Mouse (Mus musculus) adipocyte (in vitro differentiated cells): ENCODE results near the gene Cyp27a1.
A peak's percentile ranks its signal among the peaks of the same experiment; 100 is the strongest.

ENCODE experiments used
- DNase-seq: peaks from one replicate; pipeline ENCODE4 v3.0.0-alpha.2; 2016; ENCODE audit warnings: low spot score

Gene Cyp27a1

DNA sequence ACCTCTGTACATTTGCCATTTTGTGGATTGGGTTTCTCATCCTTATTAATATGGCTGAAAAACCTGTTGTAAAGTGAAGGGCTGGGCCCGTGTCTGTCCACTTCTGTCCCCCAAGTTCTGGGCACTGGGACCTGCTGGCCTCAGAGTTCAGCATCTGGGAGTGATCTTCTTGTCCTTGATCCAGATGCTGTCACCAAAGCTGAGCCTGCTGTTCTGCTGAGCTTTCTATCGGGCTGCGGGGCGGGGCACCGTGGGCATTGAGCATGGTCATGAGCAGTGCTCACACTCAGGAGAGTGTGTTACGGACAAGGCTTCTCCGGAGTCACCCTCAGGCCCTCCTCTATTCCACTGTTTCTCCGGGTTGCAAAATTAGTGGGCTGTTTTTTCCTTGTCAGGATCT is 4.7 kb downstream of the Cyp27a1 start:
- DNase-seq = no peak

DNA sequence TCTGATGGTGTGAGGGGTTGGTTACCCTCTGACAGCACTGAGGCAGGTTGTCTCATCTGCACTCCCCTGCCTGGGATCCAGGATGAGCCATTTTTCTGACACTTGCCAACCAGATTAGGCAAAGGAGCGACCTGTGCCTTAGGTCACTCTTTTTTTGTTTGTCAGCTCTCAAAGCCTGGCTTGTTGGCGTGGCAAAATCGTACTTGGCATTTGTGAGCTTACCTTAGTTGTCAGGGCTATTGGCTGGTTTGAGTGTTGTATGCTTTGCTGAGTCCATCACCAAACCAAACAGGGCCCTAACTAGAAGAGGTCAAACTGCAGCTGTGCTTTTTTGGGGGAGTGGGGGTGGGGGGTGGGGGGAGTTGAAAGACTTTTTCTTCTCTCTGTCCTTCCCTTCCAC is 5.9 kb downstream of the Cyp27a1 start:
- DNase-seq = no peak

DNA sequence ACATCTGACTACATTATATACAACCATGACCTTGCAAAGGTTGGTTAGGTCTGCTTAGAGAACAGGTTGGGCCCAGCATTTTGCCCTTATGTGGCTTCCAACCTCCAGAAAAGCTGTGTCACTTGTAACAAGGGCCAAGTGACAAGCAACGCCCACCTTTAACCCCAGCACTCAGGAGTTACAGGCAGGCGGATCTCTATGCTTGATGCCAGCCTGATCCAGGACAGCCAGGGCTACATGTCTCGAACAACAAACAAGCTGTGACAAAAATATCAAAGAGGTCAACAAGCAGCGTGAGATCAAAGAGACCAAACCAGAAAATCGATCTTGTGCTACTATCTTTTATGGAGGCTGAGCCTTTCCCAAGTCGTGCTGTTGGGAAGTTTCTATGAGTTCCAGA is 8.3 kb downstream of the Cyp27a1 start:
- no peak for DNase-seq

DNA sequence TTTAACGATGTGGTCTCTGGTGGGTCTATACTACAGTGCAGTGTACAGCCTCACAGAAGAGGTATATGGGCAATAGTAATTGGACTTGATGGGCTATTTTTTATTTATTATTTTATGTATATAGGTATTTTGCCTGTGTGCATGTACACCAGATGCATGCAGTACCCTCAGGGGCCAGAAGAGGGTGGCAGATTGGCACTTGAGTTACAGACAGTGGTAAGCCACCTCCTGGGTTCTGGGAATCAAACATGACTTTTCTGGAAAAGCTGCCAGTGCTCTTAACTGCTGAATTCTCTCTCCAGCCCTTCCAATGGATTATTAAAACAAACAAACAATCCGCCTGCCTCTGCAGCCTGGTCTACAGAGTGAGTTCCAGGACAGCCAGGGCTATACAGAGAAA is 10.4 kb downstream of the Cyp27a1 start:
- peak; percentile 26 for DNase-seq

DNA sequence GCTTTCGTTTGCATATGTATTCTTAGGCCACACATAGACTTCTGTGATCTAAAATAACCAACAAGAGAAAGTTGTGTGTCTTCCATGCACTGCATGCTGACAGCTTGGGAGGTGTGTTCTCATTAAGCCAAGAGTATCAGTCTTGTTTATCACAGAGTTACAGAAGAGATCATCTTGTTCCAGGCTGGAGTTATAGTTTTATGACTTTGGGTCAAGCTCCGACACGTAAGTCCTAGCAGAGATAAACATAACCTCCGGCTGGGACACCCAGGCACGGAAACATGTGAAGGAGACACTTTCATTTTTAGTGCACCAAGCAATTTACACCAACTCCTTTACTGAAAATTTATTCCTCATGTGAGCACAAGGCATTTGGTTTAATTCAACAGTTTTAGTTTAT is 12.7 kb downstream of the Cyp27a1 start:
- no peak for DNase-seq

DNA sequence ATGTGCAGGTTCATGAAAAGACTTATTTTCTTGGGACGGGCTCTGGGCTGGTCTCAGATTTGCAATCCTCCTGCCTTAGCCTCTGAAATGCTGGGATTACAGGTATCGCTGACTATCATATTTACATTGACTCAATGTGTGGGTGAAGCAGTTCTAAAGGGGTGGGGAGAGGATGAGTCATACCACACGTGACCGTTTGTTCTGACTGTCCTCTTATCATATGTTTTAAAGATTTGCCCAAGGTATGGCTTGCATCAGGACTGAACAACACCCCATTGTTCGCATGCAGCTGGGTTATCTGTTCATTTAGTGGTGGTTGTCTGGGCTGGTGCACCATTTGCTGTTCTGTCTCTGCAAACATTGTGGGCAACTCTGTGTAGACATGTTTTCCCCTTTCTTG is 13.3 kb downstream of the Cyp27a1 start:
- DNase-seq = no peak

DNA sequence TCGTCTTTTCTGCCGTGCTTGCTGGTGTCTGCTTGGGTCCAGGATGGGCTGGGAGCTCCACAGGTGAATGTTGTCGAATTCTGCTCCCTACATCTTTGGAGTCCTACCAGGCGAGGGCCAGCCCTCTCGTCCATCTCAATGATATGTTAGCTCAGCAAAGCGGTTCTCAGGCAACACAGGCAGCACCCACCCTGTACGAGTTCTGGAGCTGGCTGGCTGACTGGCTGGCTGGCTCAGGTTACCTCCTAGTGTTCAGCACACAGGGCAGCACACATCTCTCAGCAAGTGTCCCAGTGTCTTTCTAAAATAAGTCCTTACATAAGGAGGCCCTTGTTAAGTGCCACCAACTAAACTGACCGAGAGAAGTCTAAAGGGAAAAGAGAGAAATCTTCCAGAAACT is 15.1 kb downstream of the Cyp27a1 start:
- no peak for DNase-seq

DNA sequence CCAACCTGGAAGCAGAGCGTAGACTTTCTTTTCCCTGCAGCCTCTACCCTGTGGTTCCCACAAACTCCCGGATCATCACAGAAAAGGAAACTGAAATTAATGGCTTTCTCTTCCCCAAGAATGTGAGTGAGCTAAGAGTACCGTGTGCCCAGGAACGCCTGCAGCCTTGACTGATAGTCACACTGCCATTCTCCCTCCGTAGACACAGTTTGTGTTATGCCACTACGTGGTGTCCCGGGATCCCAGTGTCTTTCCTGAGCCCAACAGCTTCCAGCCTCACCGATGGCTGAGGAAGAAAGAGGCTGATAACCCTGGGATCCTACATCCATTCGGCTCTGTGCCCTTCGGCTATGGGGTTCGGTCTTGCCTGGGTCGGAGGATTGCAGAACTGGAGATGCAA is 23.6 kb downstream of the Cyp27a1 start:
- DNase-seq = no peak

DNA sequence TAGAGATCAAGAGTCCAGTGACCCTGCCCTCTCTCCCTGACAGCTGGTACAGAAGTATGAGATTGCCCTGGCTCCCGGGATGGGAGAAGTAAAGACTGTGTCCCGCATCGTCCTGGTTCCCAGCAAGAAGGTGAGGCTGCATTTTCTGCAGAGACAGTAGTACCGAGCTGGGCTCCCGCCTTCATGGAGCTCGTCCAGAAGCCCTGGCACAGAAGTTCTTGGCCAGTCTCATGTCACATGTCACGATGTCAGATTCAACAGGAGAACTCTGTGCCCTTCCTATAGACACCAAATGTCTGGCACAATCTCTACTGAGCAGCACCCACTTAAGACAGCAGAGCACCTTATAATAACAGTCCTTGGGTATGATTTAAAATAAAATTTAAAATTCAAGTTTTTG is 24.1 kb downstream of the Cyp27a1 start:
- DNase-seq = no peak

DNA sequence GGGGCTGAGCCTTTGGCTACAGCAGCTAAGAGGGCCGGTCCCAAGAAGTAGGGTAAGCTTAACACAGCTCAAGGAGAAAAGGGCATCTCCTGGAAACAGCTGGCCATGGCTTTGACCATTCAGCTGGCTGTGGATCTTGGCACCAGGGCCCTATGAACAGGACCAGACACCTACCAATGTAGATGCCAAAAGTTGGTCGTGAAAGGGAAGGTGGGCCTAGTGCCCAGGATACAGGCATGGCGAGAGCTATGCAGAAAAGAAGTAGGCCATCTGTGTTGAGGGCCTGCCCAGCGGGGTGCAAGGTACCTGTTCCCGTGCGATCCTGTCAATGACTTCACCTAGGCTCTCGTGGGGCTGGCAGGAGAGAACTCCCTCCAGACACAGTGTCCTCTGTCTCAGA is 27.5 kb downstream of the Cyp27a1 start:
- DNase-seq = no peak

DNA sequence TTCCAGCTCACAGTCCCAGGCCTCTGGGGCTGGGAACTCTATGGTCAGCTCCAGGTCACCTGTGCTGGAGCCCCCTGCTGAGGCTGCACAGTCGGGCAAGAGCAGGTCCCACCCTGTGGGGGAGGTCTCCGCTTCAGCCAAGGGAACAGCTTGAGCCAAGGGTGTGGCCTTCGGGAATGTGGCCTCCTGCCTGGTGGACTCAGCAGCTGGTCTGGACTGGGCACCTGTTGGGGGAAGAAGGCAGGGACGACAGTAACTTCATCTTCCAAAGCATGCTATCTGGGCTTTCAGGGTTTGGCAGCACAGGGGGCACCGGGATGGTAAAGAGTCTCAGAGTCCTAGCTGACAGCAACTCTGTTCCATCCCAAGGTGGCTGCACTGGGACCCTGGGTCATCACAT is 34.0 kb downstream of the Cyp27a1 start:
- DNase-seq = no peak

DNA sequence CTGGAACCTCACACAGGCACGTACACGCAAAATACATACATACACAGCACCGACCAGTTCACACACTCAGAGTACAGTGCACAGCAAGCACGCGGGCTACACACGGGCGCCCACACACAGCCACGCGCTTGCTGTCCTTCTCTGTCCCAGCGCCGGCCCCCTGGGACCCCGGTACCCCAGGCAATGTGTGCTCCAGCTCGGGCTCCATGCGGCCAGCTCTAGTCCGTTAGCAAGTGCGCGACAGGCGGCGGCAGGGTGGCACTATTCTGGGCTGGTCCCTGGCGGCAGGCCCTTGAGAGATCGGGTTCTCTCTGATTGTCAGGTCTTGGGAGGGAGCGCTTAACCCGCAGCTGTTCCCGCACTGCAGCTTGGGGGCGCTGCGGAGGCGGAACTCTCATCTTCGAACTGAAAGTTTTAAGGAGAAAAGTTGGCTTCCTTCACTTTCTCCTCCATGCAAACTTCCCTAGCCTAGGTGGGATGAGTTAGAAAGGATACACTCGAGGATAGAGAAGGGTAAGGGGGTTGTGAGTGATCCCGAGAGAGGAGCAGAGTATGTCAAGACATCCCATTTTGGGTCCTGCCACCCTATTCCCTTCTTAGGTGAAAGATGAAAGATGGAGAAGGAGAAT is 35.4 kb downstream of the Cyp27a1 start, which contains the start of gene Prkag3:
Gene Prkag3 (minus strand): TSS at position 579 of the 629 bp plus-strand sequence.
- peak; percentile 32 for DNase-seq

DNA sequence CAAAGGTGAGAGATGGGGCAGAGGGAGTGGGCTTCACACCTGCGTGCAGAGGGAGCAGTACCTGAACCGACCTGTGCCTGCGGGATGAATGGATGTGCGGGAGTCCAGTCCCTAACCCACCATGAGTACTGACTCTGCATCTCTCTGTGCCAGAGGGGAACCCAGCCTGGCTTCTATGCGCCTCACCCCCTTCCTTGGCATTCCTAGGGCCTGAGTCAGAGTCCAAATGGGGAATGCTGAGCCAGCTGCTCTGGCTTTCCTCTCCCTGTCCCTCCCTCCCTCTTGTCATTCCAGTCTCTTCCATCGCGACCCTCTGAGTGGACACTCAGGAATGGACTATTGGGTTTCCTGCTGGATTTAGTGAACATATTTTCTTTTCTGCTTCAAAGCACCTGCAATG is 35.9 kb downstream of the Cyp27a1 start:
- DNase-seq = peak; percentile 70

DNA sequence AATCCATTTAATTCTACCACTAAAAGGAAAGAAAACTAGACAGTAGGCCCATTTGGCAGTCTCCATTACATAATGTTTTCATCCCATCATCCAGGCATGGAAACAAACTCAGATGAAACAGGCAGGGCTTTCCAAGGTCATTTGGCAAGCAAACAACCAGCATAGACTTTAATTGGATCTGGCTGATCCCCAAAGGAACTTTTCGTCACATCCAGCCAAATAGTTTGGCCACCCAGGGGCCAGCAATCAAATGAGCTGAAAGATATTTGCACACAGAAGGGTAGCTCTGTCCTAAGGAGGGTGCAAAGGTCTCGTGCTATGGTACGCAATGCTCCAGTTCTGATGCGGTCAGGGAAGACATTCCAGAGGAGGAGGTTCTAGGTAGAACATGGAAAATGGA is 37.3 kb downstream of the Cyp27a1 start:
- DNase-seq = no peak

DNA sequence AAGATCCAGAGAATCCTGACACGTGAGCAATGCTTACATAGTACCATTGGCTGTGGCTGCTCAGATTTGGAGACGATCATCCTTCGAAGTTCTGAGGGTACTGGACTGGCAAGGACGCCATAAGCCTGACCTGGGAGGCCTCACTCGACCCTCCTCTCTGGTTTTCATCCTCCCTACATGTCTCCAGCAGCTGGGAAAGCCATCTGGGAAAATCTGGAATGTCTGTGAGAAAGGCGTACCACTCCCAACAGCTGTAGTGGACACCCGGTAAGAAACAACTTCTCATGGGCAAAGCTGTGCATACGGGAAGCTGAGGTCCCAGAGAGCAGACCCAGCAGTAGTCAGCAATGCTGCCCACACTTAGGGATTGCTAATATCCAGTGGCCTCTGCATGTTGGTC is 38.8 kb downstream of the Cyp27a1 start:
- no peak for DNase-seq

DNA sequence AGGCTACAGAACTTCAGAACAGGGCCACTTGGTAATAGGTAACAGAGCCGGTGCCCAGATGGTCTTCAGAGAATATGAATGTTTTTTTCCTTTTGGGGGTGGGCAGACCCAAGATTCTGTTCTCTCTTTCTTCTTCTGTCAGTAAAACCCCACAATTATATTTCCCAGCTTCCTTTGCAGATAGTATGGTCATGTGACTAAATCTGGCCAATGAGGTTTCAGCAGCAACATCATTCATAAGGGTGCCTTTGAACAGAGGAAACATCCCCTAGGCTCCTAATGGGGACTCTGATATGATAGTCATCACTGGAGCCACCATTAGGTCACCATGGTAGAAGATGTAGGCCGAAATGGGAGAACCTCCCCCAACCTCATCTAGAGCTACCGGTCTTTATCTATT is 39.5 kb downstream of the Cyp27a1 start:
- no peak for DNase-seq

DNA sequence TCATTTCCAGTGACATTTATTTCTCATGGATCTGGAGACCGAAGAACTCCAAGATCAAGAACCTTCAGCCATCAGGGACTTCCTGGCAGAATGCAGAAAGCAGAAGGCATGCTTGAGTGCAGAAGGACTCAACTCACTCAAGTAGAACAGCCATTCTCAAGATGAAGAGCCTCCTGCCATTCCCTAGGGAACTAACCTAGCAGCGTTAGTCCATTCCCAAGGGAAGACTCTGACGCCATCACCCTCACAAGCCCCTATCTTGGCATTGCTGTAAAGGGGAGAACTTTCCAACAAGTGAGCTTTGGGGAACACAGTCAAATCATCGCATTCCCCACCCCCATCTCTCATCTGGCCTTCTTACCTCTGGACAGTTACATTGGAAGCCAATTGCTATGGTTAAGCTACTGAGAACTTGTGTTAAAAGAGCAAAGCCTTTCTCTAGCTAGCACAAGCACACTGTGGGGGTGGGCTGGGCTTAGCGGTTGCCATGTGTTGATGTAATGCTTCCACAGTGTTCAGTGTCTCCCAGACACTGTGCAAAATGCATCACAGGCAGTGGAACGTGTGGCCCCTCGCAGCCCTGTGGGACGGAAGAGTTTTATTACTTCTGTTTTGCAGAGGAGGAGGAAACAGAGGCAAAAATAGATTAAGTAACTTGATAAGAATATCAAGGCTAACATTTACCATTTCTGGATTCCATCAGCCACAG is 40.0 kb downstream of the Cyp27a1 start:
- no peak for DNase-seq

DNA sequence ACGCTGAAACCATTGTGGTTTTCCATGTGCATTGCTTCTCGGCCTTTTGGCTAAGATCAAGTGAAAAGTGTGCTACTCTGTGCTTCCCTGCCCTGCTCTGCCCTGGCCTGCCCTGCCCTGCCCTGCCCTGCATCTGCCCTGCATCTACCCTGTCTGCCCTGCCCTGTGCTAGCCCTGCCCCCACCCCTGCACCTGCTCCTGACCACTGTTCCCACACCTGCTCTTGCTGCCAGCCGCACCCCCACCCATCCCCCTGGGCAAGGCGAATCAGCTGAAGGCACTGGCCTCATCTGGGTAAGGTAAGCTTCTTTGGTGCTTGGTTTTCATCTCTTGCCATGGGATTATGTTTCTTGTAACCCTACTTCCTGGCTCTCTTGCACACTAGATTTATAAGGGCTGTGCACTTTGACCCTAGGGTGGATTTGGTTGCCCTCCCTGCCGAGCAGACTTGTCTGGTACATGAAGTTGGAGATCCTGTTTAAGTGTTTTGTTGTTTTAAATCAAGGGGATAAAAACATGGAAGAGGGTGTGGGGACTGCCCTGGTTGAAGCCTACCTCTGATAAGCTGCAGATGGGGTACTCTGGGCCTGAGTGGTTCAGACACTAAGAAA is 40.9 kb downstream of the Cyp27a1 start:
- DNase-seq = no peak

DNA sequence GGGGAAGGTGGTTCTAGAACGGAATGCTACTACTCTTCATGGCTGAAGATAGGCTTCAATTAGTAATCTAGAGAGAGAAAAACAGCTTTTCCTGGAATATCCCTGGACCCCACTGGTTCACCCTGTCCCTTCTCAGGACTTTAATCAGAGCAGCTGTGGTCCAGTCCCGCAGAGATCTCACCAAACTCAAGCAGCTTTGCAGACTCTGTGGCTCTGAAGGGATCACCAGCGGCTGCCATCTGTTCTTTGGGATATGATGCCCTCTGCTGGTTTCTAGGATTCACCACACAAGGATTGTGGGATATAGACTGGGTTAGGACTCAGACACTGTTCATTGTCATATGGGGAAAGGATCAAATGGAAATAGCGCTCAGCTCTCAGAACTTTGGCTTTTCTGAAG is 46.4 kb downstream of the Cyp27a1 start:
- peak; percentile 81 for DNase-seq

DNA sequence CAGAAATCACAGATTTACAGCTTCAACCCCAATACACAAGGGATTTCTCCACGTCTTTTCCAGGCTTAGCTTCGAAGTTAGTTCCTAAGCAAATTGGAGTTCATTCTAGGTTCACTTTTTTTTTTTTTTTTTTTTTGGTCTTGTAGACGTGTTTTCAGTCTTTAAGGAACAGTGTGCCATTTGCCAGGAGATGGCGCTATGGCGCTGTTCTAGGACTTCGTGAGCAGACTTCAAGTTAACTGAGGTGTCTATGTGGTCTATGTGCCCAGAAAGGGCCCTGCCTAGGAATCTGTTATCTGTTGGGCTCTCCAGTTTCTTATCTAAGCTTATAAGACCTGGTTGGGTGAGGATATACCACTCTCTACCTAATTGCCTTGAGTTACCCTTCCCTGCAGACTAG is 49.7 kb downstream of the Cyp27a1 start:
- DNase-seq = peak; percentile 86

DNA sequence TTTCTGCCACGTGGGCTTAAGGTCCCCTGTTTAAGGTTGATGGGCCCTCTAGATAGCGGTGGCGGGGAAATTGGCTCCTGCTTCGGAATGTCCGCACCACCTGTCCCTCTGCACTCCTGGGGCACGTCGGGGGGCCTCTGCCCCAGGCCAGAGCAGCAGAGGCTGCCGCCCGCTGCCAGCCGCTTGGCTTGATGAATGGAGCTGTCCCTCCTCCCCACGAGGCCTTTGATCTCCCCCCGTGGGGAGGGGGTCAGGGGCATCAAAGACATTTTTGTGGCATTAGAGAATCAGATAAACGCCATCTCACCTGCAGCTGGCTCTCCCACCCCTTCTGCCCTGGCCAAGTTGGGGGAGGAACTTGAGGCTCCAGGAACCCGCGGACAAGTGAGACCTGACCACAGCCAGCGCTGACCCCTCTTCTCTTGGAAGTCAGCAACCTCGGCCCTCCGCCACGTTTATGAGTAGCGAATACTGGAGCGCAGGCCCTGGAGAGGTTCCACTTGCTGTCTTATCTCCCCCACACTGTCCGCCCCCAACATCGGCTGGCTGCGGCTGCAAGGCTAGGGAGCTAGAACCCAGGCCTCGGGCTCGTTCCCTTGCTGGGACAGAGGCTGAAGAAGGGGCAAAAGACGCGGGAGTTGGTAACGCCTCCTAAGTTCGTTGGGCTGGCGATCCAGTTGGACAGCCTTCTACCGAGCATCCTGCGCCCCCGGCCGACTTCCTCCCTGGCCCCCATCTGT is 57.5 kb downstream of the Cyp27a1 start:
- no peak for DNase-seq

DNA sequence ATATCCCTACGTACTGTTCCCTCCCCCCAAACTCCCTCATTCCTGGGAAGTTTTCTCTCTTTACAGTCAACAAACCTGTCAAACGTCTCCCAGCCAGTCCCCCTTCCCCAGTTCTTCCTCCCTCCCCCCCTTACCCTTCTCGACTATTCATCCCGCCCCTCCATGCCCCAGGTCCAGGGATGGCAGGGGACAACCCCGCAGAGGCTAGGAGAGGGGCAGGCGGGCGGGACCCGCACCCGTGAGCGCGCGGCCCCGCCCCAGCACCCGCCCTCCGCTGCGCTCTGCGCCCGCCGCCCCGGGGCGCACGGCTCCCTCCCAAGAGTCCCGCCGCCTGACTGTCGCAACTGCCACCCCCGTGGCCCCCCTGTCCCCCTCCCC is 58.1 kb downstream of the Cyp27a1 start:
- no peak for DNase-seq

DNA sequence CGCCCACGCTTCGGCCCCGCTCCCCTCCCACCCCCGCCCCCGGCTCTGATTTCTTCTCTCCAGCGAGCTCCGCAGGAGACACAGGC is 58.3 kb downstream of the Cyp27a1 start, which contains the start of gene Wnt6:
Gene Wnt6 (plus strand): TSS at position 48 of the 86 bp plus-strand sequence.
- DNase-seq = no peak
